Mouse (Mus musculus) intestine, embryonic 16.5 days (tissue): ENCODE results near the gene Ankdd1a. TPM values are rescaled to one million over a fixed set of nuclear protein-coding genes. Genes with fewer than 3 reads are reported as not detected.

Experiments used
- ATAC-seq: fragments of 200-750 bp; cut with Nextera tagmentation; 2 replicates; pipeline ENCODE4 v1.8.0; 2017; ENCODE audit warnings: moderate TSS enrichment, moderate library complexity
- H3K27ac ChIP-seq: fragments of 300-500 bp; sonication (generic); 2 replicates; pipeline ENCODE4 v1.5.1; 2014; ENCODE audit warnings: mild to moderate bottlenecking, low read length
- H3K27me3 ChIP-seq: fragments of 300-500 bp; sonication (generic); replicated peaks from 2 replicates; pipeline ENCODE4 v1.6.1; 2014; ENCODE audit warnings: low read length, control low read depth, mixed read lengths; ENCODE audit not compliant: control insufficient read depth, insufficient read depth
- H3K36me3 ChIP-seq: fragments of 300-500 bp; sonication (generic); 2 replicates; pipeline ENCODE4 v1.6.1; 2014; ENCODE audit warnings: low read length, control low read depth; ENCODE audit not compliant: control insufficient read depth, insufficient read depth
- H3K4me1 ChIP-seq: fragments of 300-500 bp; sonication (generic); 2 replicates; pipeline ENCODE4 v1.6.1; 2014; ENCODE audit warnings: low read length, control low read depth, mixed read lengths; ENCODE audit not compliant: control insufficient read depth, insufficient read depth
- H3K4me2 ChIP-seq: fragments of 300-500 bp; sonication (generic); 2 replicates; pipeline ENCODE4 v1.6.1; 2014; ENCODE audit warnings: low read depth, low read length, control low read depth
- H3K4me3 ChIP-seq: fragments of 300-500 bp; sonication (generic); 2 replicates; pipeline ENCODE4 v1.5.1; 2014; ENCODE audit warnings: mild to moderate bottlenecking, low read length
- H3K9ac ChIP-seq: fragments of 300-500 bp; sonication (generic); 2 replicates; pipeline ENCODE4 v1.6.1; 2014; ENCODE audit warnings: low read depth, low read length
- H3K9me3 ChIP-seq: fragments of 300-500 bp; sonication (generic); 2 replicates; pipeline ENCODE4 v1.6.1; 2016; ENCODE audit warnings: low read length, control low read depth; ENCODE audit not compliant: control insufficient read depth
- WGBS: fragments of 180-500 bp; shearing (Covaris S2); extraction: QIAGEN DNeasy Blood & Tissue Kit; methylation state at CpG from one replicate; pipeline ENCODE4 v1.1.7; 2014; 5-methylcytosine and 5-hydroxymethylcytosine counted together
- polyA plus RNA-seq: library from polyadenylated mRNA; unstranded; fragments of >200 nt; fragmentation: Nextera tagmentation; extraction: Ambion mirVana; gene quantifications from 2 replicates; pipeline ENCODE4 v1.2.1, GENCODE M21; 2015

The Ankdd1a gene
- polyA plus RNA-seq, 1 experiment from 2014 or later, result not detected

- ATAC-seq, result no peak
- H3K9ac ChIP-seq, result no peak overlapping the region
- no peak overlapping the region for H3K4me3 ChIP-seq
- no peak overlapping the region for H3K27ac ChIP-seq
- H3K4me2 ChIP-seq, result no peak overlapping the region
- H3K27me3 ChIP-seq, result no peaks in the 10 kb centered on the region
- no peaks in the 10 kb centered on the region for H3K36me3 ChIP-seq
- H3K4me1 ChIP-seq, result peaks cover 4% of the 10 kb centered on the region
- H3K9me3 ChIP-seq, result no peaks in the 10 kb centered on the region
- WGBS, result 73% methylated on average over 4 of the region's 4 CpGs
These were observed 16.5 kb upstream of the Ankdd1a start for GRCm38 (mm10) chr9:65536491-65536890.

- Histone ChIP-seq H3K27ac (no peak overlapping the region), H3K4me2 (no peak overlapping the region), H3K9ac (no peak overlapping the region), H3K27me3 (no peaks in the 10 kb centered on the region), H3K9me3 (no peaks in the 10 kb centered on the region), H3K36me3 (no peaks in the 10 kb centered on the region), H3K4me3 (no peak overlapping the region), H3K4me1 (no peaks in the 10 kb centered on the region)
- WGBS, result 81% methylated on average over 10 of the region's 11 CpGs
- ATAC-seq, result no peak
These were observed 15.9 kb upstream of the Ankdd1a start for GRCm38 (mm10) chr9:65535789-65536469.

- Histone ChIP-seq H3K9ac (no peak overlapping the region), H3K4me3 (no peak overlapping the region), H3K27me3 (no peaks in the 10 kb centered on the region), H3K4me1 (no peaks in the 10 kb centered on the region), H3K9me3 (no peaks in the 10 kb centered on the region), H3K4me2 (no peak overlapping the region), H3K36me3 (no peaks in the 10 kb centered on the region), H3K27ac (no peak overlapping the region)
- 53% methylated on average over 3 of the region's 3 CpGs for WGBS
- peak; percentile 31 for ATAC-seq
These were observed 15.3 kb upstream of the Ankdd1a start for GRCm38 (mm10) chr9:65535191-65535722.

GRCm38 (mm10) chr9:65534111-65534510, 14.1 kb upstream of the Ankdd1a start:
- Histone ChIP-seq H3K27me3 (no peaks in the 10 kb centered on the region), H3K4me3 (no peak overlapping the region), H3K27ac (no peak overlapping the region), H3K4me2 (no peak overlapping the region), H3K9ac (no peak overlapping the region), H3K36me3 (no peaks in the 10 kb centered on the region), H3K9me3 (no peaks in the 10 kb centered on the region), H3K4me1 (no peaks in the 10 kb centered on the region)
- ATAC-seq, result no peak
- WGBS, result 78% methylated on average over 3 of the region's 3 CpGs

GRCm38 (mm10) chr9:65532986-65533385, 13.0 kb upstream of the Ankdd1a start:
- H3K9me3 ChIP-seq, result no peaks in the 10 kb centered on the region
- ATAC-seq, result no peak

GRCm38 (mm10) chr9:65531283-65531682, 11.3 kb upstream of the Ankdd1a start:
- H3K4me3 ChIP-seq, result no peak overlapping the region
- H3K27me3 ChIP-seq, result no peaks in the 10 kb centered on the region
- H3K9ac ChIP-seq, result no peak overlapping the region
- no peak overlapping the region for H3K27ac ChIP-seq
- H3K36me3 ChIP-seq, result no peaks in the 10 kb centered on the region
- WGBS, result 89% methylated on average over 5 of the region's 5 CpGs
- no peak for ATAC-seq
- no peak overlapping the region for H3K4me2 ChIP-seq
- H3K4me1 ChIP-seq, result no peaks in the 10 kb centered on the region
- H3K9me3 ChIP-seq, result no peaks in the 10 kb centered on the region

More at GRCm38 (mm10) chr9:65532986-65533385, 13.0 kb upstream of the Ankdd1a start:
- Histone ChIP-seq H3K4me2 (no peak overlapping the region), H3K27me3 (no peaks in the 10 kb centered on the region), H3K36me3 (no peaks in the 10 kb centered on the region), H3K4me3 (no peak overlapping the region), H3K4me1 (no peaks in the 10 kb centered on the region), H3K9ac (no peak overlapping the region), H3K27ac (0 out of 2 replicates have a peak overlapping the region, but pooled peaks have one; percentile 13)
- 52% methylated on average over 8 of the region's 8 CpGs for WGBS

- Histone ChIP-seq H3K4me3 (no peak overlapping the region), H3K36me3 (no peaks in the 10 kb centered on the region), H3K4me1 (no peaks in the 10 kb centered on the region), H3K27me3 (no peaks in the 10 kb centered on the region), H3K9ac (no peak overlapping the region), H3K4me2 (no peak overlapping the region), H3K27ac (no peak overlapping the region), H3K9me3 (no peaks in the 10 kb centered on the region)
- ATAC-seq, result no peak
- 66% methylated on average over 8 of the region's 8 CpGs for WGBS
These were observed 9.7 kb upstream of the Ankdd1a start for GRCm38 (mm10) chr9:65529659-65530058.

- Histone ChIP-seq H3K4me2 (no peak overlapping the region), H3K36me3 (no peaks in the 10 kb centered on the region), H3K4me3 (no peak overlapping the region), H3K9ac (no peak overlapping the region), H3K4me1 (peaks cover 3% of the 10 kb centered on the region; the same call in 1 of the 2 replicates), H3K27ac (no peak overlapping the region), H3K27me3 (no peaks in the 10 kb centered on the region), H3K9me3 (no peaks in the 10 kb centered on the region)
- WGBS, result 74% methylated on average over 6 of the region's 6 CpGs
- ATAC-seq, result peak; percentile 37; the same call in 1 of the 2 replicates
These were observed 8.5 kb upstream of the Ankdd1a start for GRCm38 (mm10) chr9:65528417-65529038.

GRCm38 (mm10) chr9:65525445-65526195, 5.6 kb upstream of the Ankdd1a start:
- Histone ChIP-seq H3K4me1 (peaks cover 3% of the 10 kb centered on the region; the same call in 1 of the 2 replicates), H3K36me3 (no peaks in the 10 kb centered on the region), H3K9me3 (no peaks in the 10 kb centered on the region), H3K4me2 (no peak overlapping the region), H3K9ac (no peak overlapping the region), H3K4me3 (no peak overlapping the region), H3K27ac (no peak overlapping the region), H3K27me3 (no peaks in the 10 kb centered on the region)
- ATAC-seq, result no peak
- WGBS, result 82% methylated on average over 10 of the region's 10 CpGs
